Mouse (Mus musculus) hindbrain, embryonic 15.5 days (tissue): ENCODE measurements around the gene Trappc6b. TPM values are rescaled to one million over a fixed set of nuclear protein-coding genes. Genes with fewer than 3 reads are reported as not detected.

Source experiments
- ATAC-seq: fragments of 200-750 bp; cut with Nextera tagmentation; 2 replicates; pipeline ENCODE4 v1.8.0; 2017; ENCODE audit warnings: low read depth, moderate number of reproducible peaks, moderate TSS enrichment; ENCODE audit not compliant: low FRiP score
- H3K27ac ChIP-seq: fragments of 300-500 bp; sonication (generic); replicated peaks from 2 replicates; pipeline ENCODE4 v1.5.1; 2015; ENCODE audit warnings: mild to moderate bottlenecking, inconsistent platforms
- H3K27me3 ChIP-seq: fragments of 300-500 bp; sonication (generic); 2 replicates; pipeline ENCODE4 v1.6.1; 2015; ENCODE audit warnings: control low read depth, inconsistent platforms
- H3K36me3 ChIP-seq: fragments of 300-500 bp; sonication (generic); 2 replicates; pipeline ENCODE4 v1.6.1; 2015; ENCODE audit warnings: control low read depth, inconsistent platforms
- H3K4me1 ChIP-seq: fragments of 300-500 bp; sonication (generic); replicated peaks from 2 replicates; pipeline ENCODE4 v1.6.1; 2015; ENCODE audit warnings: control low read depth, inconsistent platforms
- H3K4me2 ChIP-seq: fragments of 300-500 bp; sonication (generic); 2 replicates; pipeline ENCODE4 v1.6.1; 2015; ENCODE audit warnings: moderate library complexity, mild to moderate bottlenecking, inconsistent platforms
- H3K4me3 ChIP-seq: fragments of 300-500 bp; sonication (generic); 2 replicates; pipeline ENCODE4 v1.5.1; 2015; ENCODE audit warnings: mild to moderate bottlenecking, inconsistent platforms
- H3K9ac ChIP-seq: fragments of 300-500 bp; sonication (generic); 2 replicates; pipeline ENCODE4 v1.6.1; 2015; ENCODE audit warnings: inconsistent platforms
- H3K9me3 ChIP-seq: fragments of 300-500 bp; sonication (generic); 2 replicates; pipeline ENCODE4 v1.6.1; 2016; ENCODE audit warnings: control low read depth, inconsistent platforms
- WGBS: fragments of 180-500 bp; shearing (Covaris S2); methylation state at CpG from one replicate; pipeline ENCODE4 v1.1.7; 2015; 5-methylcytosine and 5-hydroxymethylcytosine counted together
- polyA plus RNA-seq: library from polyadenylated mRNA; unstranded; fragments of >200 nt; fragmentation: Nextera tagmentation; extraction: Ambion mirVana; gene quantifications from 2 replicates; pipeline ENCODE4 v1.2.1, GENCODE M21; 2015

Trappc6b gene
- 153 TPM in 2 replicates for polyA plus RNA-seq

- Histone ChIP-seq H3K27me3 (no peaks in the 10 kb centered on the region), H3K9ac (peak within 1 kb of the TSS; percentile 93), H3K9me3 (no peaks in the 10 kb centered on the region), H3K36me3 (peaks cover 3% of the 10 kb centered on the region; the same call in 1 of the 2 replicates), H3K27ac (peak within 1 kb of the TSS; percentile 99), H3K4me3 (peak within 1 kb of the TSS; percentile 81), H3K4me1 (peaks cover 35% of the 10 kb centered on the region), H3K4me2 (peak within 1 kb of the TSS; percentile 87)
- ATAC-seq, result peak; percentile 97
- WGBS, result 0% methylated on average over 48 of the region's 49 CpGs
Observed at GRCm38 (mm10) chr12:59060993-59061595, at the start of gene Trappc6b. Gene Trappc6b, minus strand, starts transcription at chr12:59061472.

- H3K9me3 ChIP-seq, result no peaks in the 10 kb centered on the region
- H3K4me1 ChIP-seq, result no peaks in the 10 kb centered on the region
- H3K36me3 ChIP-seq, result no peaks in the 10 kb centered on the region
- H3K9ac ChIP-seq, result no peak overlapping the region
- no peaks in the 10 kb centered on the region for H3K27me3 ChIP-seq
- H3K27ac ChIP-seq, result no peak overlapping the region
- ATAC-seq, result no peak
- WGBS, result 93% methylated on average over 4 of the region's 4 CpGs
- no peak overlapping the region for H3K4me2 ChIP-seq
- no peak overlapping the region for H3K4me3 ChIP-seq
Observed at GRCm38 (mm10) chr12:59107926-59108325, 46.7 kb upstream of the Trappc6b start.

GRCm38 (mm10) chr12:59106491-59106890 lies 45.2 kb upstream of the Trappc6b start:
- WGBS, result 91% methylated on average over 5 of the region's 5 CpGs
- Histone ChIP-seq H3K9ac (no peak overlapping the region), H3K9me3 (no peaks in the 10 kb centered on the region), H3K27me3 (no peaks in the 10 kb centered on the region), H3K27ac (no peak overlapping the region), H3K36me3 (no peaks in the 10 kb centered on the region), H3K4me2 (no peak overlapping the region), H3K4me3 (no peak overlapping the region), H3K4me1 (no peaks in the 10 kb centered on the region)
- no peak for ATAC-seq

- Histone ChIP-seq H3K27ac (no peak overlapping the region), H3K9me3 (no peaks in the 10 kb centered on the region), H3K4me3 (no peak overlapping the region), H3K36me3 (no peaks in the 10 kb centered on the region), H3K9ac (no peak overlapping the region), H3K27me3 (no peaks in the 10 kb centered on the region), H3K4me1 (no peaks in the 10 kb centered on the region), H3K4me2 (no peak overlapping the region)
- WGBS, result 92% methylated on average over 6 of the region's 6 CpGs
- no peak for ATAC-seq
Observed at GRCm38 (mm10) chr12:59105914-59106313, 44.6 kb upstream of the Trappc6b start.

DNA sequence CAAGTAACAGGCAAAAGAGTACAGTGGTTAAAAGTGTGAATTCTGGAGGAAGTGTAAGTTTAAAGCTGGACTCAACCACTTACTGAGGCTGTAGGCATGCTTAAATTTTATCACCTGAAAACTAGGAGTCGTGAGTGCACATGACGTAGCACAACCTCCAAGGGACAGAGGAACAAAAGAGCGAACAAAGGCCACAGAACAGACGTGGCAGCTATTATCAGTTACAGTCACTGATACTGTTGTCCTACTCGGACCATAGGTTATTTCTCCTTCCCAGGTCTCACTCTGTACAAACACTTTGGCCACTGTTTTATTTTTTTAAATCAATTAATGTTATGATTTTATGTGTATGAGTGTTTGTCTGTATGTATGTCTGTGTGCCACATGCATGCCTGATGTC lies 43.5 kb upstream of the Trappc6b start:
- no peak overlapping the region for H3K4me2 ChIP-seq
- WGBS, result 74% methylated on average over 5 of the region's 5 CpGs
- no peak overlapping the region for H3K27ac ChIP-seq
- H3K4me1 ChIP-seq, result no peaks in the 10 kb centered on the region
- H3K36me3 ChIP-seq, result no peaks in the 10 kb centered on the region
- H3K27me3 ChIP-seq, result no peaks in the 10 kb centered on the region
- ATAC-seq, result no peak
- H3K4me3 ChIP-seq, result no peak overlapping the region
- no peak overlapping the region for H3K9ac ChIP-seq
- no peaks in the 10 kb centered on the region for H3K9me3 ChIP-seq

DNA sequence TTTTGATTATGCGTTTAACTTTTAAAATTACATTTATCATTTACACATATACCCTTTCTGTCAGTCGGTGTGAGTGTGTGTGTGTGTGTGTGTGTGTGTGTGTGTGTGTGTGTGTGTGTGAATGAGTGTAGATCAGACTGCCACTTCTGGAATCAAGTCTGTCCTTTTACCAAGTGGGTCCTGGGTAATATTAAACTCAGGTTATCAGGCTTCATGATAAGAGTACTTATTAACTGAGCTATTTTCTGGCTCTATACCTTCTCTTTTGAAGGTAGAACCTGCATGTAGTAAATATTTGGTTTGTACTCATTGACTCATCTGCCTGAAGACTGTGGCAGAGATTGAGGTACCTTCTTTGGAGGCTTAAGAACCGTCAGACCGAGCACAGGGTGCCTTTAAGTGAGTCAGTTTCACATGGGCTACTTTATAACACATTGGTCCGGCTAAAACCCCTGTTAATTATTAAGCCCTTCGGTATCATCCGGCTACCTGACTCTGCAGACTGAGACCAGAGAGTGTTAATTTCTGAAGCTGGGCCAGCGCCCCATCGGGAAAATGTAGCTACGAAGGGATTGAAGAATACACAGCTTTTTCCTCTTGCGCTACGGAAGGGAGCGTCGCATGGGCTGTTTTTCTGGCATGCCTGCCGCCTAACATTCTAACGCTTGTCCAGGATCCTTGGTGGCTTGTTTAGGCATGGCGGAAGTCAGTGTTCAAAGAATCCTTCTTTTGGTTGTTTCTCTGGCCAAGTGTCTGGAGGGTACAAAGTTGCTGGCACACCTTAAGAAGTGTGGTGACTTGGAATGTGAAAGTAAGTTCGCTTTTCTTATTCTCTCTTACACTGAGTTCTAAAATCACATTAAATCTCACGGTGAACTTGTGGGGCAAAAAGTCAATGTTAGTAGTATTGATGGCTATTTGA lies 34.1 kb upstream of the Trappc6b start, which contains the start of gene Mia2:
Gene Mia2 (plus strand): TSS at position 696 of the 922 bp plus-strand sequence.
- H3K9me3 ChIP-seq, result no peaks in the 10 kb centered on the region
- ATAC-seq, result no peak
- H3K36me3 ChIP-seq, result no peaks in the 10 kb centered on the region
- H3K9ac ChIP-seq, result no peak within 1 kb of the TSS
- H3K4me1 ChIP-seq, result no peaks in the 10 kb centered on the region
- no peak within 1 kb of the TSS for H3K4me3 ChIP-seq
- 76% methylated on average over 19 of the region's 19 CpGs for WGBS
- no peaks in the 10 kb centered on the region for H3K27me3 ChIP-seq
- H3K4me2 ChIP-seq, result no peak within 1 kb of the TSS
- H3K27ac ChIP-seq, result no peak within 1 kb of the TSS

GRCm38 (mm10) chr12:59093543-59093942 lies 32.3 kb upstream of the Trappc6b start:
- no peaks in the 10 kb centered on the region for H3K4me1 ChIP-seq
- H3K9me3 ChIP-seq, result no peaks in the 10 kb centered on the region
- H3K4me2 ChIP-seq, result no peak overlapping the region
- H3K9ac ChIP-seq, result no peak overlapping the region
- 72% methylated on average over 2 of the region's 2 CpGs for WGBS
- H3K27me3 ChIP-seq, result no peaks in the 10 kb centered on the region
- no peaks in the 10 kb centered on the region for H3K36me3 ChIP-seq
- ATAC-seq, result no peak
- no peak overlapping the region for H3K27ac ChIP-seq
- no peak overlapping the region for H3K4me3 ChIP-seq

- Histone ChIP-seq H3K4me3 (no peak overlapping the region), H3K27me3 (no peaks in the 10 kb centered on the region), H3K9me3 (no peaks in the 10 kb centered on the region), H3K9ac (no peak overlapping the region), H3K4me2 (no peak overlapping the region), H3K4me1 (no peaks in the 10 kb centered on the region), H3K27ac (no peak overlapping the region), H3K36me3 (no peaks in the 10 kb centered on the region)
- ATAC-seq, result no peak
- WGBS, result 89% methylated on average over 5 of the region's 5 CpGs
Observed at GRCm38 (mm10) chr12:59086171-59086570, 24.9 kb upstream of the Trappc6b start.

DNA sequence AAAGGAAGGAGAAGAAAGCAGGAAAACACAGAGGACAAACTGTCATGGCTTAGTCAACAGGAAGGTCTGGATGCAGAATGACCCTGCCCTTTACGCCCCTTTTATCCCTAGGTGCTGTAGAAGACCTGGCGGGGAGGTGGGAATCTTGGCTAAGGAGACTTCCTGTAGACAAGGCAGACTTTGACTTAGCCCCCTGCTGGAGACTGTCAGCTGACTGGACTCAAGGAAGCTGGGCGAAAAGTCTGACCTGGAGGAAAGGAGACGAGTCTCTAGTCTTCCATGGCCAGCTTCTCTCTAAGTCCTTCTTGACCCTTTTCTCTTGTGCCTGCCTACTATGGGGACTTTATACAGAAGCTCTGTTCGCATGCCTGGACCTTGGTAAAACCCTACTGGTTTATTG lies 23.2 kb upstream of the Trappc6b start:
- no peaks in the 10 kb centered on the region for H3K36me3 ChIP-seq
- no peak overlapping the region for H3K9ac ChIP-seq
- no peaks in the 10 kb centered on the region for H3K9me3 ChIP-seq
- no peak overlapping the region for H3K4me2 ChIP-seq
- no peaks in the 10 kb centered on the region for H3K4me1 ChIP-seq
- H3K27ac ChIP-seq, result no peak overlapping the region
- 74% methylated on average over 5 of the region's 5 CpGs for WGBS
- H3K4me3 ChIP-seq, result no peak overlapping the region
- no peak for ATAC-seq
- no peaks in the 10 kb centered on the region for H3K27me3 ChIP-seq

DNA sequence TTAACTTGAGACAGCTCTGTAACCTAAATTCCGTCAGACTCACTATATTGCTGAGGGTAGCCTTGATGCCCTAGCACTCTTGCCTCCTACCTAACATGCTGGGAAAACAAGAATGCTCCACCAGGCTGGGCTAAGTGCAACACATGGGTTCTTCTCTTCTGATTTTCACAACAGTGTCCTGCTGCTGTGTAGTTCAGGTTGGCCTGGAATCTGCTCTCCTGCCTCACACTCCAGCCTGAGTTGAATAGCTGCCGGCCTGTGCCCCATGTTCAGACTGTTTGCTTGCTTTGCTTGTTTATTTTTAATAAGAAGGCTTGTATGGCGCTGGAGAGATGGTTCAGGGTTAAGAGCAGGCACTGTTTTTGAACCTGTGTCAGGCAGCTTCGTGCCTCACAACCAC lies 19.2 kb upstream of the Trappc6b start:
- Histone ChIP-seq H3K27me3 (no peaks in the 10 kb centered on the region), H3K36me3 (no peaks in the 10 kb centered on the region), H3K27ac (no peak overlapping the region), H3K4me2 (no peak overlapping the region), H3K4me3 (no peak overlapping the region), H3K4me1 (no peaks in the 10 kb centered on the region), H3K9me3 (no peaks in the 10 kb centered on the region), H3K9ac (no peak overlapping the region)
- no peak for ATAC-seq
- WGBS, result 90% methylated on average over 4 of the region's 4 CpGs

DNA sequence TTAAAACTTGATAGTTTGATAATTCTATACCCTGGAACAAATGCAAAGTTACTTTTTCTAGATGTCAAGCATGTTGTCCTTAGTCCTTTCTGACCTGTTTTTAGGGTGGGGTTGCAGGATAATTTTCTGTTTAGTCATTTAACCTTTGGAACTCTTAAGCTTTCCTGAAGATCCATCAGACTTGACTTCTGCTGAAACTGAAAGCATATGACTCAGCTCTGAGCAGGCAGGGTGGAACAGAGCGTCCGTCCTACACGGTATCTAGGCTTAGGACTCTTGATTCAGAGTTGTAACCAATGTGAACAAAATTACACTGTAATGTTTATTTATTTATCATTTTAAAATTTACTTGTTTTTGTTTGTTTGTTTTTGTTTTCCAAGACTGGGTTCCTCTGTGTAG lies 16.6 kb upstream of the Trappc6b start:
- Histone ChIP-seq H3K9ac (no peak overlapping the region), H3K4me3 (no peak overlapping the region), H3K4me1 (no peaks in the 10 kb centered on the region), H3K4me2 (no peak overlapping the region), H3K9me3 (no peaks in the 10 kb centered on the region), H3K36me3 (peaks cover 7% of the 10 kb centered on the region; the same call in 1 of the 2 replicates), H3K27me3 (no peaks in the 10 kb centered on the region), H3K27ac (no peak overlapping the region)
- WGBS, result 96% methylated on average over 3 of the region's 3 CpGs
- no peak for ATAC-seq

GRCm38 (mm10) chr12:59076996-59077395 lies 15.7 kb upstream of the Trappc6b start:
- no peak overlapping the region for H3K9ac ChIP-seq
- no peaks in the 10 kb centered on the region for H3K9me3 ChIP-seq
- H3K4me3 ChIP-seq, result no peak overlapping the region
- 90% methylated on average over 3 of the region's 3 CpGs for WGBS
- ATAC-seq, result no peak
- H3K27ac ChIP-seq, result no peak overlapping the region
- no peak overlapping the region for H3K4me2 ChIP-seq
- peaks cover 14% of the 10 kb centered on the region for H3K36me3 ChIP-seq
- H3K27me3 ChIP-seq, result no peaks in the 10 kb centered on the region
- H3K4me1 ChIP-seq, result no peaks in the 10 kb centered on the region
